Mouse (Mus musculus): ENCODE data around the gene 1700028P14Rik. TPM values are rescaled to one million over a fixed set of nuclear protein-coding genes. Genes with fewer than 3 reads are reported as not detected.

1700028P14Rik gene
- polyA plus RNA-seq, 1 experiment from 2014 or later, result not detected

GRCm38 (mm10) chr19:23643819-23644218 is 8.8 kb downstream of the 1700028P14Rik start:
- 84% methylated on average over 5 of the region's 5 CpGs for WGBS
- Histone ChIP-seq H3K36me3 (ENCODE audit: control insufficient read depth, insufficient read depth, low read length) (no peaks in the 10 kb centered on the region), H3K27me3 (ENCODE audit: control insufficient read depth, insufficient read depth, low read length) (no peaks in the 10 kb centered on the region), H3K4me3 (ENCODE audit: low read depth, low read length) (no peak overlapping the region), H3K4me2 (ENCODE audit: low read depth, severe bottlenecking) (no peak overlapping the region), H3K9ac (ENCODE audit: low read length) (no peak overlapping the region), H3K4me1 (ENCODE audit: control insufficient read depth, insufficient read depth, low read length) (no peaks in the 10 kb centered on the region), H3K27ac (replicated peaks; ENCODE audit: low read depth, low read length) (no peak overlapping the region), H3K9me3 (ENCODE audit: control insufficient read depth, low read length) (no peaks in the 10 kb centered on the region)
- DNase-seq (ENCODE audit: low spot score), result no peak
- ATAC-seq (ENCODE audit: insufficient number of reproducible peaks, low FRiP score, low TSS enrichment, low read depth), result no peak

- Histone ChIP-seq H3K36me3 (ENCODE audit: control insufficient read depth, insufficient read depth, low read length) (no peaks in the 10 kb centered on the region), H3K9ac (ENCODE audit: low read length) (no peak overlapping the region), H3K4me3 (ENCODE audit: low read depth, low read length) (no peak overlapping the region), H3K4me1 (ENCODE audit: control insufficient read depth, insufficient read depth, low read length) (no peaks in the 10 kb centered on the region), H3K4me2 (ENCODE audit: low read depth, severe bottlenecking) (no peak overlapping the region), H3K27ac (replicated peaks; ENCODE audit: low read depth, low read length) (no peak overlapping the region), H3K27me3 (ENCODE audit: control insufficient read depth, insufficient read depth, low read length) (no peaks in the 10 kb centered on the region), H3K9me3 (ENCODE audit: control insufficient read depth, low read length) (no peaks in the 10 kb centered on the region)
- 86% methylated on average over 5 of the region's 5 CpGs for WGBS
- ATAC-seq (ENCODE audit: insufficient number of reproducible peaks, low FRiP score, low TSS enrichment, low read depth), result no peak
- DNase-seq (ENCODE audit: low spot score), result no peak
Measured at GRCm38 (mm10) chr19:23636786-23637185, 15.8 kb downstream of the 1700028P14Rik start.

DNA sequence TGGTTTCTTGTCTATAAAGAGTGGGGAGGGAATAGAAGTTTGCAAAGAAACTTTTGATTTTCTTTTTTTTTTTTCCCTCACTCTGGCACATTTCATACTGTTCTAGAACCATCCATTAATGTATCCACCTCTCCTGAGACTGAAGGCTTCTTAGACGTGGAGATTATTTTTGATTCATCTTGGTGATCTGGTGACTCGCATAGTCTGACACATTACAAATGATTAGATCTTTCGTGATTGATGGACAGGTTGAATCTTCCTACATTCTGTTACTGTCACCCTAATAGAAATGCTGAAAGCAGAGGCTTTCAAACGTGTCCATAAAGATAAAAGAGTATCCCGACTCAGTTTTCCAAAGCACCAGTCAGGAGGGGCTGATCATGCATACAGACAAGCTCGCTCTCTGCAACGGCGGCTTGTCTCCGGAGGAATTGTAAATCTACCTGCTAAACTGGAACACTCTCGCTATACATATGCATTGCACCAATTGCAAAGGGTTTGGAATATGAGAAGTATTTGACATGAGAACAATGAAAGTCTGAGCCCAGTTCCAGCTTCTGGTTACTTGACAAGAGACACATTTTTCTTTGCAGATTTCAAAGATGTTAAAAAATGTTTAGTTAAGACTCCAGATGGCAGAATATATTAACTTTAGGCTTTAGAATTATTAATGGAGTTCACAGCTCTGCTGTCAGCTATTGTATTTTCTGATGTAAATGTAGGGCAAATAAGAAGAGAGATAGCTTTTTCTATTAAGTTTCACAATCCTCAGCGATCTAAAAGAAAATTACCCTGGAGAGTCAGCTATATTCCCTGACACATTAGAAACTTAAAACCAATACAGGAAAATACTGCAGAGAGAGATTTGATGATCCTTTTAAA is 20.8 kb downstream of the 1700028P14Rik start:
- Histone ChIP-seq H3K9ac (ENCODE audit: low read length) (no peak overlapping the region), H3K4me2 (ENCODE audit: low read depth, severe bottlenecking) (no peak overlapping the region), H3K27ac (replicated peaks; ENCODE audit: low read depth, low read length) (no peak overlapping the region), H3K36me3 (ENCODE audit: control insufficient read depth, insufficient read depth, low read length) (no peaks in the 10 kb centered on the region), H3K9me3 (ENCODE audit: control insufficient read depth, low read length) (no peaks in the 10 kb centered on the region), H3K4me3 (ENCODE audit: low read depth, low read length) (no peak overlapping the region), H3K4me1 (ENCODE audit: control insufficient read depth, insufficient read depth, low read length) (no peaks in the 10 kb centered on the region), H3K27me3 (ENCODE audit: control insufficient read depth, insufficient read depth, low read length) (no peaks in the 10 kb centered on the region)
- ATAC-seq (ENCODE audit: insufficient number of reproducible peaks, low FRiP score, low TSS enrichment, low read depth) (no peak), DNase-seq (ENCODE audit: low spot score) (no peak)
- WGBS, result 85% methylated on average over 11 of the region's 11 CpGs

DNA sequence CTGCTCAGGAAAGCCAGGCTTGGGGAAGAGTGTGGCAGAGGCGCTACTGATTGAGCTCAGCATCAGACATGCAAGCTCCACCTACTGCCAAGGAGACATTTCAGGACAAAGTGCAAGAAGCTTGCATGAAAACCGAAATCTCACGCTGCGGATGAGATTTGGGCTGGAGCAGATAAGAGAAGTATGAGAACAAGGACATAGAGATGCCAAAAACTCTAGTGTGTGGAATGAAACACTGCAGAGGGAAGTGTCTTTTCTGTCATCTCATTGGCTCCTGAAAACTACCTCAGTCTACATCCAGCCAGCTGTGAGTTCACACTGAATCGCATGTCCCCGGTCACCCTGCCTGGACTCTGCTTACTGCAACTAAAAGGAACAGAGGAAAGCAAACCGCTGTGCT is 38.3 kb downstream of the 1700028P14Rik start:
- Histone ChIP-seq H3K36me3 (ENCODE audit: control insufficient read depth, insufficient read depth, low read length) (no peaks in the 10 kb centered on the region), H3K9ac (ENCODE audit: low read length) (no peak overlapping the region), H3K4me1 (ENCODE audit: control insufficient read depth, insufficient read depth, low read length) (no peaks in the 10 kb centered on the region), H3K9me3 (ENCODE audit: control insufficient read depth, low read length) (no peaks in the 10 kb centered on the region), H3K4me2 (ENCODE audit: low read depth, severe bottlenecking) (no peak overlapping the region), H3K27me3 (ENCODE audit: control insufficient read depth, insufficient read depth, low read length) (no peaks in the 10 kb centered on the region), H3K27ac (replicated peaks; ENCODE audit: low read depth, low read length) (no peak overlapping the region), H3K4me3 (ENCODE audit: low read depth, low read length) (no peak overlapping the region)
- ATAC-seq (ENCODE audit: insufficient number of reproducible peaks, low FRiP score, low TSS enrichment, low read depth) (no peak), DNase-seq (ENCODE audit: low spot score) (no peak)
- WGBS, result 89% methylated on average over 7 of the region's 7 CpGs

DNA sequence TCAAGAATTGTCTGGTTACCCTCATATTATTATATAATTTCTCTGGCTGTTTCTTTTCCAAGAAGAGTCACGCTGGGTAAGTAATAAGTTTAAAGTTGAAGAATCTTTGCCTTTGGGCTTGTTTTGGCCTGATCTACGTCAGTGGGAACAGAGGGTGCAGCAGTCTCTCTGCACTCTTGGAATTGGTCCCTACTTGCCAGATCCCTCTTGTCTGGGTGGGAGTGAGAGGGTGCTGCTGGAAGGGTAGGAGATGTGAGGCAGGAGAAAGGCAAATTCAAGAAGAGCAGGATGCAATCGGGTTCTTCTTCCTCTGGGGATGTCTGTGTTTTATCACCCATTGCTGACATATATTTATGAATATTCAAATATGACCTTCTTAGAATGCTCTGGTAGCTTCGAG is 42.9 kb downstream of the 1700028P14Rik start:
- Histone ChIP-seq H3K27ac (replicated peaks; ENCODE audit: low read depth, low read length) (no peak overlapping the region), H3K36me3 (ENCODE audit: control insufficient read depth, insufficient read depth, low read length) (no peaks in the 10 kb centered on the region), H3K9ac (ENCODE audit: low read length) (no peak overlapping the region), H3K4me1 (ENCODE audit: control insufficient read depth, insufficient read depth, low read length) (no peaks in the 10 kb centered on the region), H3K4me3 (ENCODE audit: low read depth, low read length) (no peak overlapping the region), H3K4me2 (ENCODE audit: low read depth, severe bottlenecking) (no peak overlapping the region), H3K9me3 (ENCODE audit: control insufficient read depth, low read length) (no peaks in the 10 kb centered on the region), H3K27me3 (ENCODE audit: control insufficient read depth, insufficient read depth, low read length) (no peaks in the 10 kb centered on the region)
- 84% methylated on average over 4 of the region's 4 CpGs for WGBS
- DNase-seq (ENCODE audit: low spot score) (no peak), ATAC-seq (ENCODE audit: insufficient number of reproducible peaks, low FRiP score, low TSS enrichment, low read depth) (no peak)

DNA sequence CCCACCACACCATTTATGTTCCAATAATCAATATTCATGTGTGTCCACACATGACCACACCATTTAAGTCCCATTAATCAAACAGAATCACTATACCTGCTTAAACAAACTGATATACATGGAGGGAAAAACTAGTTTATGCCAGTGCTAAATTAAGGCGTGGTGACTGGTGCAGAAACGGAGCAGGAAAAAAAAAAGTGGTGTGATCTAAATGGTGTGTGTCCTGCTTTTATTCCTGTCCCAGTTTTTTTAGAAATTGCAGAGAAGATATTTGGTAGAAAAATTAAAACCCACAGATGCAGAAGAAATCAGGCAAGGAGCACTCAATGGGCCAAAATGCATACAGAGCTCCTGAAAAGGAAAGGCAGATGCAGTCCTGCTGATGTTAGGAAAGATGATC is 44.7 kb downstream of the 1700028P14Rik start:
- Histone ChIP-seq H3K27ac (replicated peaks; ENCODE audit: low read depth, low read length) (no peak overlapping the region), H3K4me1 (ENCODE audit: control insufficient read depth, insufficient read depth, low read length) (no peaks in the 10 kb centered on the region), H3K27me3 (ENCODE audit: control insufficient read depth, insufficient read depth, low read length) (no peaks in the 10 kb centered on the region), H3K9ac (ENCODE audit: low read length) (no peak overlapping the region), H3K4me3 (ENCODE audit: low read depth, low read length) (no peak overlapping the region), H3K4me2 (ENCODE audit: low read depth, severe bottlenecking) (no peak overlapping the region), H3K9me3 (ENCODE audit: control insufficient read depth, low read length) (no peaks in the 10 kb centered on the region), H3K36me3 (ENCODE audit: control insufficient read depth, insufficient read depth, low read length) (no peaks in the 10 kb centered on the region)
- no peak for ATAC-seq (ENCODE audit: insufficient number of reproducible peaks, low FRiP score, low TSS enrichment, low read depth)
- WGBS, result 93% methylated on average over 2 of the region's 2 CpGs
- DNase-seq (ENCODE audit: low spot score), result no peak

GRCm38 (mm10) chr19:23594950-23595349 is 57.7 kb downstream of the 1700028P14Rik start:
- Histone ChIP-seq H3K4me1 (ENCODE audit: control insufficient read depth, insufficient read depth, low read length) (no peaks in the 10 kb centered on the region), H3K27ac (replicated peaks; ENCODE audit: low read depth, low read length) (no peak overlapping the region)
- 89% methylated on average over 3 of the region's 3 CpGs for WGBS

DNA sequence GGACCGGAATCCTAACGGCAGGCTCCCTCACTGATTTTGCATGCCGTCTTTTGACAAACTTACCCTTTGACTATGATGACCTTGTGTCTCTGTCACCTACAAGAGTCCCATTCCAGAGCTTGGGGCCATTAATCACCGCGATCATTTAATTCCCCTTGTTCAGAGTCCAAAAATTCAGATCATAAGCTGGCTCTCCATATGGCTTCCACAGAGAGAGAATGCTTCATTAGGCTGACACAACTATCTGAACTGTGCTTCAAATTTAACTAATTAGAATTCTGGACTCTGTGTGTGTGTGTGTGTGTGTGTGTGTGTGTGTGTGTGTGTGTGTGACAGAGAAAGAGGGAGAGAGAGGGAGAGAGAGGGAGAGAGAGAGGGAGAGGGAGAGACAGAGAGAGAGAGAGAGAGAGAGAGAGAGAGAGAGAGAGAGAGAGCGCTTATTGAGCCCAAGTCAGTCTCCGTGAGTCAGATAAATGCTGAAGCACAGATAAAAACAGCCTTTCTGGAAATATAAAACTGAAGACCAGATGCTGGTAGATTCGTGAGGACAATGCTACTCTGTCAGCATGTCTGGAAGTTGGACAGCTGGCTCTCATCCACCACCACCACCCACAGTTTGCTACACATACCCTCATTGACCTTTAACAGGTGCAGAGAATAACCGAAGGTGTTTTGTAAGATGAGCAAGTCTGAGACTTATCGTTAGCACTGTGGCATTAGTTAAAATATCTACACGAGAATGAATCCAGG is 73.8 kb downstream of the 1700028P14Rik start:
- Histone ChIP-seq H3K27me3 (ENCODE audit: control insufficient read depth, insufficient read depth, low read length) (no peaks in the 10 kb centered on the region), H3K9ac (ENCODE audit: low read length) (no peak overlapping the region), H3K4me3 (ENCODE audit: low read depth, low read length) (no peak overlapping the region), H3K4me1 (ENCODE audit: control insufficient read depth, insufficient read depth, low read length) (no peaks in the 10 kb centered on the region), H3K9me3 (ENCODE audit: control insufficient read depth, low read length) (no peaks in the 10 kb centered on the region), H3K4me2 (ENCODE audit: low read depth, severe bottlenecking) (no peak overlapping the region), H3K36me3 (ENCODE audit: control insufficient read depth, insufficient read depth, low read length) (no peaks in the 10 kb centered on the region), H3K27ac (replicated peaks; ENCODE audit: low read depth, low read length) (no peak overlapping the region)
- DNase-seq (ENCODE audit: low spot score) (no peak), ATAC-seq (ENCODE audit: insufficient number of reproducible peaks, low FRiP score, low TSS enrichment, low read depth) (no peak)
- WGBS, result 83% methylated on average over 11 of the region's 11 CpGs

More at GRCm38 (mm10) chr19:23594950-23595349, 57.7 kb downstream of the 1700028P14Rik start:
- Histone ChIP-seq H3K9ac (ENCODE audit: low read length) (no peak overlapping the region), H3K4me2 (ENCODE audit: low read depth, severe bottlenecking) (no peak overlapping the region), H3K27me3 (ENCODE audit: control insufficient read depth, insufficient read depth, low read length) (no peaks in the 10 kb centered on the region), H3K4me3 (ENCODE audit: low read depth, low read length) (no peak overlapping the region), H3K9me3 (ENCODE audit: control insufficient read depth, low read length) (no peaks in the 10 kb centered on the region), H3K36me3 (ENCODE audit: control insufficient read depth, insufficient read depth, low read length) (no peaks in the 10 kb centered on the region)
- DNase-seq (ENCODE audit: low spot score) (no peak), ATAC-seq (ENCODE audit: insufficient number of reproducible peaks, low FRiP score, low TSS enrichment, low read depth) (no peak)
